Mouse (Mus musculus) MN1 (cell line): ENCODE measurements at regions not wholly inside any gene's neighbourhood (a gene's known extent, or its start where the extent isn't known, plus 50 kb on each side); places are given as distances from the start of the nearest gene placed in this dataset.

ENCODE experiments used
- DNase-seq: peaks from one replicate; pipeline ENCODE4 v3.0.0-alpha.2; 2016; ENCODE audit warnings: low spot score

- no peak for DNase-seq
These were observed 68.6 kb upstream of the Cited2 start for GRCm38 (mm10) chr10:17654308-17654858.

- DNase-seq: no peak
These were observed 67.5 kb upstream of the Cited2 start for GRCm38 (mm10) chr10:17655459-17656051.

- DNase-seq: no peak
These were observed 66.7 kb upstream of the Cited2 start for GRCm38 (mm10) chr10:17656305-17656704.

GRCm38 (mm10) chr10:17656872-17657482 lies 66.0 kb upstream of the Cited2 start:
- no peak for DNase-seq

- no peak for DNase-seq
These were observed 63.4 kb upstream of the Cited2 start for GRCm38 (mm10) chr10:17659575-17659974.

GRCm38 (mm10) chr10:17660836-17661452 lies 62.1 kb upstream of the Cited2 start:
- no peak for DNase-seq

GRCm38 (mm10) chr10:17666089-17666488 lies 56.9 kb upstream of the Cited2 start:
- no peak for DNase-seq

GRCm38 (mm10) chr10:17669401-17669800 lies 53.6 kb upstream of the Cited2 start:
- no peak for DNase-seq
